Mouse (Mus musculus) liver, adult 2 months (tissue): ENCODE results near the gene Thap2. TPM values are rescaled to one million over a fixed set of nuclear protein-coding genes. Genes with fewer than 3 reads are reported as not detected.

Experiments used
- DNase-seq: peaks from one replicate; pipeline ENCODE4 v3.0.0-alpha.2; 2011; ENCODE audit warnings: low read depth, low spot score; ENCODE audit errors: extremely low read depth
- H3K27ac ChIP-seq: fragments of 200-500 bp; replicated peaks from 2 replicates; pipeline ENCODE4 v1.5.1; 2012; ENCODE audit warnings: low read depth, mild to moderate bottlenecking, control low read depth, inconsistent platforms, low read length; ENCODE audit not compliant: insufficient read depth
- H3K27me3 ChIP-seq: fragments of 200-500 bp; 2 replicates; pipeline ENCODE4 v1.6.1; 2012; ENCODE audit warnings: mild to moderate bottlenecking, moderate library complexity, low read length, inconsistent platforms; ENCODE audit not compliant: control insufficient read depth, insufficient read depth
- H3K36me3 ChIP-seq: fragments of 200-500 bp; 2 replicates; pipeline ENCODE4 v1.6.1; 2012; ENCODE audit warnings: low read length, inconsistent platforms; ENCODE audit not compliant: control insufficient read depth, insufficient read depth
- H3K4me1 ChIP-seq: fragments of 200-500 bp; 2 replicates; pipeline ENCODE4 v1.6.1; 2011; ENCODE audit warnings: low read length; ENCODE audit not compliant: control insufficient read depth, insufficient read depth
- H3K4me3 ChIP-seq: fragments of 200-500 bp; 2 replicates; pipeline ENCODE4 v1.5.1; 2011; ENCODE audit warnings: low read depth, mild to moderate bottlenecking, control low read depth, low read length, moderate library complexity; ENCODE audit not compliant: insufficient read depth
- H3K79me2 ChIP-seq: fragments of 200-500 bp; 2 replicates; pipeline ENCODE4 v1.6.1; 2012; ENCODE audit warnings: inconsistent platforms, mild to moderate bottlenecking, low read length, moderate library complexity; ENCODE audit not compliant: control insufficient read depth, insufficient read depth
- H3K9ac ChIP-seq: fragments of 200-500 bp; 2 replicates; pipeline ENCODE4 v1.6.1; 2012; ENCODE audit warnings: low read depth, mild to moderate bottlenecking, control low read depth, inconsistent platforms, low read length
- CTCF ChIP-seq: fragments of 200-500 bp; IDR thresholded peaks from 2 replicates; pipeline ENCODE4 v1.5.1; 2011; ENCODE audit warnings: low read depth, low read length, control low read depth
- POLR2A ChIP-seq: fragments of 200-500 bp; IDR thresholded peaks from 2 replicates; pipeline ENCODE4 v1.6.1; 2011; ENCODE audit warnings: low read length, control low read depth; ENCODE audit not compliant: insufficient read depth; ENCODE audit errors: extremely low read depth
- WGBS: fragments of 180-500 bp; shearing (Covaris S2); methylation state at CpG from one replicate; pipeline ENCODE4 v1.1.7; 2018; 5-methylcytosine and 5-hydroxymethylcytosine counted together
- polyA plus RNA-seq: library from polyadenylated mRNA; depleted of rRNA; stranded (reverse); fragments of >200 nt; gene quantifications from 2 replicates; pipeline ENCODE4 v1.2.3, GENCODE M21; 2012; rRNA removed
- total RNA-seq: library from RNA; depleted of rRNA; stranded (reverse); fragments of >200 nt; gene quantifications from 2 replicates; pipeline ENCODE4 v1.2.3, GENCODE M21; 2014; rRNA removed

Thap2 gene
- total and polyA plus RNA-seq, 2 experiments, result 3.8 to 6.6 TPM

DNA sequence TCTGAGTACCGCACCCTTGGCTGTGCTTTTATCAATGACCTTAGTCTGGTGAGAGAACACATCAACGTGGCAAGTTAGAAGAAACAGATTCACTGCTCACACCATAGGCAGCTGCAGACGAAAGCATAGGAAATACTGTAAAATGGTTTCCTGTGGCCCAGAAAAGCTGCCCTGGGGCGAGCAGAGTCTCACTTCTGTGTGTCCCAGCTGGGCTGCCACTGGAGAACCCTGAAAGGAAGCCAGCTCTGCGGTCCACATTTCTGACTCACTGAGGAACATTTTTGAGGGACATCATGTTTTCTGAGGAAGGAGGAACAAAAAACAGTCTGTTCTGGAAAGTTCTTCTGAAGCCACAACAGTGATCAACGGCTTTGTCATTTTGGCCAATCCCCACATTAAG, 55.7 kb downstream of the Thap2 start:
- no peaks in the 10 kb centered on the region for H3K27me3 ChIP-seq
- no peaks in the 10 kb centered on the region for H3K79me2 ChIP-seq
- no peak for DNase-seq
- 78% methylated on average over 6 of the region's 6 CpGs for WGBS
- no peak overlapping the region for H3K9ac ChIP-seq
- H3K4me3 ChIP-seq, result no peak overlapping the region
- TF ChIP-seq POLR2A, result no peak
- no peak for TF ChIP-seq CTCF
- no peaks in the 10 kb centered on the region for H3K4me1 ChIP-seq
- H3K36me3 ChIP-seq, result no peaks in the 10 kb centered on the region
- H3K27ac ChIP-seq, result no peak overlapping the region

- DNase-seq, result peak; percentile 67
- Histone ChIP-seq H3K27ac (no peak overlapping the region), H3K4me1 (no peaks in the 10 kb centered on the region), H3K9ac (no peak overlapping the region), H3K36me3 (no peaks in the 10 kb centered on the region), H3K27me3 (no peaks in the 10 kb centered on the region), H3K4me3 (no peak overlapping the region), H3K79me2 (no peaks in the 10 kb centered on the region)
- WGBS, result 11% methylated on average over 6 of the region's 6 CpGs
- TF ChIP-seq CTCF (peak; percentile 75), POLR2A (no peak)
Observed at GRCm38 (mm10) chr10:115323295-115323694, 60.9 kb downstream of the Thap2 start.

DNA sequence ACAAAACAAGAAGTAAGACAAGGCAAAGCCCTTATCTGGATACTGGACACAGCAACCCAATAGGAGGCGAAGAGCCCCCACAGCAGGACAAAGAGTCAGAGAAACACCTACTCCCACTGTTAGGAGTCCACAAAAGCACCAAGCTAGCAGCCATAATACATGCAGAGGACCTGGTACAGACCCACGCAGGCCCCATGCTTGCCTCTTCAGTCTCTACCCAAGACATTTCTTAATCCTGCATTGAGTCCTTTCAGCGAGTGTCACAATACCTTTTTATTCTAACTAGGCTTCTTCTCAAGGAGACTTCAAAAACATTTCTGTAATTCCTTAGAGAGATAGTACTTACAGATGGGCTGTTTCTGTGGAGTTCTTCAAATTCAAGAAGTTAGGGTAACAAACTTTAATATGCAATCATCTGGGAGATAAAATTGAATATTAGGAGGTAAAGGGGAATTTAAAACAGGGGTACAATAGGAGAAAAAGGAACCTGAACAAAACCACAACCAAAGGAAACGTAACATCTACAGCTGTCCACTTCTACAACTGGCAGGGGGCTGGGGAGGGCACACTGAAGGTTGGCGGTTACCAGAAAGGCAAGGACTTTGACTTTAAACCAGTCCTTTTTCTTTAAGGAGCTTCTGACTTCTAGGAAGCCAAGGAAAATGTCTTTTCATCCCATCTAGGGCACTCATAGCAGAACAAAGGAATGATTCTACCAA, 62.8 kb downstream of the Thap2 start:
- WGBS, result 91% methylated on average over 5 of the region's 5 CpGs

More for the DNA sequence above, 62.8 kb downstream of the Thap2 start:
- no peak for TF ChIP-seq CTCF
- no peak for TF ChIP-seq POLR2A
- Histone ChIP-seq H3K4me3 (no peak overlapping the region), H3K79me2 (no peaks in the 10 kb centered on the region), H3K4me1 (peaks cover 1% of the 10 kb centered on the region; the same call in 1 of the 2 replicates), H3K9ac (no peak overlapping the region), H3K27ac (no peak overlapping the region), H3K27me3 (no peaks in the 10 kb centered on the region), H3K36me3 (no peaks in the 10 kb centered on the region)
- no peak for DNase-seq

Other genes with a start within 250 kb of the Thap2 start
- gene Tph2, start 199.4 kb downstream of the Thap2 start, total RNA-seq, result not detected in 2 replicates
- not detected in 2 replicates for gene Tph2, start 199.4 kb downstream of the Thap2 start, polyA plus RNA-seq
- gene Tbc1d15, start 133.0 kb downstream of the Thap2 start, total RNA-seq, result 46.2 and 49.9 TPM in 2 replicates
- gene Tbc1d15, start 133.0 kb downstream of the Thap2 start, polyA plus RNA-seq, result 6.7 and 7.7 TPM in 2 replicates
- gene Rab21, start 68.8 kb downstream of the Thap2 start, total RNA-seq, result 14.7 and 16.5 TPM in 2 replicates
- 18.0 and 19.0 TPM in 2 replicates for gene Rab21, start 68.8 kb downstream of the Thap2 start, polyA plus RNA-seq
- gene Tmem19, start 21.9 kb downstream of the Thap2 start, total RNA-seq, result 30.8 and 36.7 TPM in 2 replicates
- 41.8 and 47.4 TPM in 2 replicates for gene Tmem19, start 21.9 kb downstream of the Thap2 start, polyA plus RNA-seq
- gene Zfc3h1, start 516 bp upstream of the Thap2 start, total RNA-seq, result 28.3 and 31.6 TPM in 2 replicates
- 6.0 and 7.9 TPM in 2 replicates for gene Zfc3h1, start 516 bp upstream of the Thap2 start, polyA plus RNA-seq
- not detected in 2 replicates for gene A930009A15Rik, start 185.5 kb upstream of the Thap2 start, total RNA-seq
- not detected in 2 replicates for gene A930009A15Rik, start 185.5 kb upstream of the Thap2 start, polyA plus RNA-seq
- gene Lgr5, start 203.3 kb upstream of the Thap2 start, total RNA-seq, result 3.2 and 3.6 TPM in 2 replicates
- 3.4 and 5.2 TPM in 2 replicates for gene Lgr5, start 203.3 kb upstream of the Thap2 start, polyA plus RNA-seq